Mouse (Mus musculus): ENCODE results near the gene Ifit1. TPM values are rescaled to one million over a fixed set of nuclear protein-coding genes. Genes with fewer than 3 reads are reported as not detected.

The Ifit1 gene
- total and polyA plus RNA-seq, 3 experiments = 0.25 to 2.3 (median 1.4) TPM

GRCm38 (mm10) chr19:34624663-34625062 lies 16.0 kb upstream of the Ifit1 start:
- no peaks in the 10 kb centered on the region for H3K4me1 ChIP-seq (ENCODE audit: control insufficient read depth in 1 of 2, insufficient read depth in 2 of 2)
- H3K4me2 ChIP-seq (ENCODE audit: insufficient read depth, low read depth, poor library complexity, severe bottlenecking) = no peak overlapping the region
- DNase-seq (ENCODE audit: extremely low read depth) = no peak
- no peaks in the 10 kb centered on the region for H3K9me3 ChIP-seq (replicated peaks; ENCODE audit: low read length)
- no peaks in the 10 kb centered on the region for H3K36me3 ChIP-seq (replicated peaks in 1 of 2; ENCODE audit: control insufficient read depth in 1 of 2, insufficient read depth in 1 of 2, low read length in 1 of 2)
- H3K4me3 ChIP-seq (replicated peaks in 1 of 3; ENCODE audit: low read depth in 2 of 3, low read length in 2 of 3, poor library complexity in 1 of 3) = no peak overlapping the region
- H3K79me2 ChIP-seq (replicated peaks; ENCODE audit: control insufficient read depth, extremely low read depth, insufficient read depth, poor library complexity, severe bottlenecking) = no peaks in the 10 kb centered on the region
- no peak overlapping the region for H3K27ac ChIP-seq (ENCODE audit: insufficient read depth, low read depth)
- dilution Hi-C loops (cut with MboI; ENCODE audit: extremely low pct_ligation_motif_present, extremely low pct_unique_long_range_greater_than_20kb, low sequenced_read_pairs) = no loop called here
- in situ Hi-C loops (cut with MboI; ENCODE audit: low pct_ligation_motif_present, low pct_unique_long_range_greater_than_20kb, low sequenced_read_pairs) = no loop called here
- H3K27me3 ChIP-seq (replicated peaks) = no peaks in the 10 kb centered on the region
- H3K9ac ChIP-seq (ENCODE audit: insufficient read depth, low read depth) = no peak overlapping the region
- TF ChIP-seq JUN (IDR thresholded peaks at IDR 0.05; ENCODE audit: insufficient read depth, low read depth, low read length) = no peak
- TF ChIP-seq CHD1 (IDR thresholded peaks at IDR 0.05; ENCODE audit: low read depth, low read length) = no peak
- TF ChIP-seq ETS1 (conservative IDR thresholded peaks at IDR 0.05; ENCODE audit: low read depth, low read length) = no peak
- TF ChIP-seq POLR2AphosphoS2 (IDR thresholded peaks at IDR 0.05; ENCODE audit: low read depth, low read length) = no peak
- no peak for TF ChIP-seq UBTF (IDR thresholded peaks at IDR 0.05; ENCODE audit: low read depth, low read length)
- TF ChIP-seq HCFC1 (IDR thresholded peaks at IDR 0.05; ENCODE audit: low read depth, low read length) = no peak
- TF ChIP-seq TBP (conservative IDR thresholded peaks at IDR 0.05; ENCODE audit: low read depth, low read length) = no peak
- TF ChIP-seq KAT2A (IDR thresholded peaks at IDR 0.05; ENCODE audit: insufficient replicate concordance, low read length) = no peak
- no peak for TF ChIP-seq ELF1 (IDR thresholded peaks at IDR 0.05; ENCODE audit: low read depth, low read length)
- no peak for TF ChIP-seq NELFE (IDR thresholded peaks at IDR 0.05; ENCODE audit: low read depth, low read length)
- no peak for TF ChIP-seq MAFK (IDR thresholded peaks at IDR 0.05; ENCODE audit: insufficient replicate concordance, low read length)
- no peak for TF ChIP-seq MYC (IDR thresholded peaks at IDR 0.05; ENCODE audit: low read depth, low read length)
- TF ChIP-seq NRF1 (IDR thresholded peaks at IDR 0.05; ENCODE audit: low read depth, low read length) = no peak
- no peak for TF ChIP-seq IRF4 (IDR thresholded peaks at IDR 0.05; ENCODE audit: low read depth, low read length)

- no peaks in the 10 kb centered on the region for H3K36me3 ChIP-seq (replicated peaks in 1 of 2; ENCODE audit: control insufficient read depth in 1 of 2, insufficient read depth in 1 of 2, low read length in 1 of 2)
- no peaks in the 10 kb centered on the region for H3K9me3 ChIP-seq (replicated peaks; ENCODE audit: low read length)
- no peaks in the 10 kb centered on the region for H3K27me3 ChIP-seq (replicated peaks)
- no peaks in the 10 kb centered on the region for H3K4me1 ChIP-seq (ENCODE audit: control insufficient read depth in 1 of 2, insufficient read depth in 2 of 2)
- no peak overlapping the region for H3K27ac ChIP-seq (ENCODE audit: insufficient read depth, low read depth)
- in situ Hi-C loops (cut with MboI; ENCODE audit: low pct_ligation_motif_present, low pct_unique_long_range_greater_than_20kb, low sequenced_read_pairs) = no loop called here
- DNase-seq (ENCODE audit: extremely low read depth) = no peak
- no peaks in the 10 kb centered on the region for H3K79me2 ChIP-seq (replicated peaks; ENCODE audit: control insufficient read depth, extremely low read depth, insufficient read depth, poor library complexity, severe bottlenecking)
- no peak overlapping the region for H3K4me3 ChIP-seq (replicated peaks in 1 of 3; ENCODE audit: low read depth in 2 of 3, low read length in 2 of 3, poor library complexity in 1 of 3)
- no peak for TF ChIP-seq UBTF (IDR thresholded peaks at IDR 0.05; ENCODE audit: low read depth, low read length)
- TF ChIP-seq RCOR1 (conservative IDR thresholded peaks at IDR 0.05; ENCODE audit: low read depth, low read length) = no peak
- TF ChIP-seq SMC3 (IDR thresholded peaks at IDR 0.05; ENCODE audit: low read depth, low read length) = no peak
- no peak for TF ChIP-seq TCF12 (IDR thresholded peaks at IDR 0.05; ENCODE audit: low read depth, low read length)
- no peak for TF ChIP-seq E2F4 (IDR thresholded peaks at IDR 0.05; ENCODE audit: insufficient replicate concordance, low read depth, low read length)
- no peak for TF ChIP-seq USF2 (conservative IDR thresholded peaks at IDR 0.05; ENCODE audit: low read depth, low read length)
- no peak for TF ChIP-seq EP300 (IDR thresholded peaks at IDR 0.05; ENCODE audit: low read length)
- no peak for TF ChIP-seq USF1 (IDR thresholded peaks at IDR 0.05; ENCODE audit: low read depth, low read length)
- TF ChIP-seq IRF4 (IDR thresholded peaks at IDR 0.05; ENCODE audit: low read depth, low read length) = no peak
- no peak for TF ChIP-seq MAFK (IDR thresholded peaks at IDR 0.05; ENCODE audit: insufficient replicate concordance, low read length)
- TF ChIP-seq CTCF (conservative IDR thresholded peaks at IDR 0.05 in 1 of 2, IDR thresholded peaks at IDR 0.05 in 1 of 2; ENCODE audit: low read depth in 2 of 2, low read length in 2 of 2) = no peak
- no peak for TF ChIP-seq NRF1 (IDR thresholded peaks at IDR 0.05; ENCODE audit: low read depth, low read length)
- TF ChIP-seq MYC (IDR thresholded peaks at IDR 0.05; ENCODE audit: low read depth, low read length) = no peak
- no peak for TF ChIP-seq NELFE (IDR thresholded peaks at IDR 0.05; ENCODE audit: low read depth, low read length)
- TF ChIP-seq PAX5 (IDR thresholded peaks at IDR 0.05; ENCODE audit: low read length) = no peak
- TF ChIP-seq POLR2A (IDR thresholded peaks at IDR 0.05; ENCODE audit: low read depth, low read length) = no peak
- H3K9ac ChIP-seq (ENCODE audit: insufficient read depth, low read depth) = no peak overlapping the region
- dilution Hi-C loops (cut with MboI; ENCODE audit: extremely low pct_ligation_motif_present, extremely low pct_unique_long_range_greater_than_20kb, low sequenced_read_pairs) = no loop called here
- no peak overlapping the region for H3K4me2 ChIP-seq (ENCODE audit: insufficient read depth, low read depth, poor library complexity, severe bottlenecking)
These were observed 13.2 kb upstream of the Ifit1 start for GRCm38 (mm10) chr19:34627496-34627895.

Data from CH12.LX (cell line).